Comparison of ENCODE assay signal across 8 mouse cellular contexts in the genomic region with DNA sequence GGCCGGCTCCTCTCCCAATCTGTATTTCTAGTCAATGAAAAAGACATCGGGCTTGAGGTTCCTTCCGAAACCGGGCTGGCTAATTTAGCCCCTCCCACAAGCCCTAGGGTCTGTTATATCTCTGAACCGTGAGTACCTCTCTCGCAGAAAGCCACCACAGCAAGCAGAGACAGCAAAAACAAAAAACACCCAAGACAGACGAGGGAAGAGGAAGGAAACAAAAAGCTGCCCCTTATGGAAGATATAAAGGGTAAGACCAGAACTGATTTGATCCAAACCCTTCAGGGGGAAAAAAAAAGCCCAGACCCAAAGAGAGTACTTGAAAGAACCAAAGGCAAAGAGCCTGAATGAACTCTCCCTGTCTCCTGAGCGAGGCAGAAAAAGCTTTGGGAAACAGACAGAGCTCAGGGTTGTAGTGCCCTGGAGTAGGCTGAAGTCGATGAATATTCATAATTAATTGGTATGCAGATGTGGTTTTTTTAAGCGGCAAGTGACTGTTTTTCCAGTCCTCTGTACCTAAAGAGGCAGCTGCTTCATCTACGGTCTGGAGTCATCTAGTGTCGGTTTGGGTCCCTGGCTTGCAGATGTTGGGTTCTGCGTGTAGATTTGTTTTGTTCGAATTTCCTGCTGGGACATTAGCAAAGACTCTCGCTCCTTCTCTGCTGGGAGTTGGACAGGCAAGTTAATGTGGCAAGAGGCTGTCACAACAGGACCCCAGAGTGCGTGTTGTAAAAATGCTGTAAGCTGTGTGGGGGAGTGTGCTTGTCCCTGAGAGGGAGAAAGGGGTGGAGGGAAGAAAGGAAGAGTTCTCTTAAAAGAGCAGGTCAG. TPM values are rescaled to one million over a fixed set of nuclear protein-coding genes. Genes with fewer than 3 reads are reported as not detected.
DNase-seq lines count a peak whose midpoint lies in the region; ATAC-seq and TF ChIP-seq lines count a peak whose summit lies in the region.

No protein-coding gene starts in this region.

- TF ChIP-seq CTCF in cerebellum, adult 2 months (IDR thresholded peaks at IDR 0.05; ENCODE audit: borderline replicate concordance, insufficient read depth, low read depth, low read length) = no peak

- no peaks in the 10 kb centered on the region for H3K4me1 ChIP-seq in cerebellum, adult 2 months (ENCODE audit: control insufficient read depth, insufficient read depth, low read length)
- H3K4me1 ChIP-seq in embryonic facial prominence, embryonic 14.5 days (ENCODE audit: control insufficient read depth, insufficient read depth, low read length) = peaks cover 19% of the 10 kb centered on the region
- H3K4me1 ChIP-seq in limb, embryonic 13.5 days = peaks cover 28% of the 10 kb centered on the region
- peaks cover 29% of the 10 kb centered on the region for H3K4me1 ChIP-seq in midbrain, embryonic 13.5 days (replicated peaks)

- peaks cover 2% of the 10 kb centered on the region; the same call in 1 of the 2 replicates for H3K27me3 ChIP-seq in cerebellum, adult 2 months (ENCODE audit: control insufficient read depth, insufficient read depth, low read length)
- H3K27me3 ChIP-seq in embryonic facial prominence, embryonic 14.5 days (replicated peaks; ENCODE audit: control insufficient read depth, insufficient read depth, low read length) = no peaks in the 10 kb centered on the region
- peaks cover 12% of the 10 kb centered on the region; the same call in 1 of the 2 replicates for H3K27me3 ChIP-seq in limb, embryonic 13.5 days
- no peaks in the 10 kb centered on the region for H3K27me3 ChIP-seq in midbrain, embryonic 13.5 days

- H3K27ac ChIP-seq in cerebellum, adult 2 months (ENCODE audit: insufficient read depth, low read length) = peak overlapping the region; percentile 23; the same call in 1 of the 2 replicates
- peak overlapping the region; percentile 35 for H3K27ac ChIP-seq in embryonic facial prominence, embryonic 14.5 days (replicated peaks; ENCODE audit: low read depth, low read length)
- peak overlapping the region; percentile 28; the same call in 1 of the 2 replicates for H3K27ac ChIP-seq in limb, embryonic 13.5 days
- peak overlapping the region; percentile 80 for H3K27ac ChIP-seq in midbrain, embryonic 13.5 days

- peak overlapping the region; percentile 32 for H3K4me3 ChIP-seq in cerebellum, adult 2 months (replicated peaks; ENCODE audit: insufficient read depth, low read depth, low read length)
- peak overlapping the region; percentile 32 for H3K4me3 ChIP-seq in embryonic facial prominence, embryonic 14.5 days (ENCODE audit: low read depth, low read length)
- peak overlapping the region; percentile 39 for H3K4me3 ChIP-seq in limb, embryonic 13.5 days
- peak overlapping the region; percentile 35 for H3K4me3 ChIP-seq in midbrain, embryonic 13.5 days (replicated peaks)

- H3K9me3 ChIP-seq in embryonic facial prominence, embryonic 14.5 days (ENCODE audit: control insufficient read depth, low read length) = no peaks in the 10 kb centered on the region
- no peaks in the 10 kb centered on the region for H3K9me3 ChIP-seq in limb, embryonic 13.5 days
- H3K9me3 ChIP-seq in midbrain, embryonic 13.5 days = no peaks in the 10 kb centered on the region

- 2% methylated on average over 16 of the region's 16 CpGs for WGBS in cerebellum, adult 2 months
- WGBS in embryonic facial prominence, embryonic 14.5 days = 2% methylated on average over 16 of the region's 16 CpGs
- WGBS in limb, embryonic 13.5 days = under 1% methylated on average over 16 of the region's 16 CpGs
- WGBS in midbrain, embryonic 13.5 days = under 1% methylated on average over 16 of the region's 16 CpGs

- TF ChIP-seq POLR2A in cerebellum, adult 2 months (IDR thresholded peaks at IDR 0.05; ENCODE audit: borderline replicate concordance, insufficient read depth, low read length) = no peak

- DNase-seq in cerebellum, adult 2 months = no peak
- DNase-seq in cerebellum, adult 11 months = no peak
- DNase-seq in B cell, adult 2 months = peak; percentile 37 to 43
- DNase-seq in embryonic facial prominence, embryonic 14.5 days (ENCODE audit: low spot score) = peak; percentile 43
- DNase-seq in heart, postnatal 4 days = peak; percentile 30
- DNase-seq in Muller cell, postnatal 12 days (ENCODE audit: inconsistent ontology term) = no peak

- H3K9ac ChIP-seq in embryonic facial prominence, embryonic 14.5 days (ENCODE audit: low read depth, low read length) = peak overlapping the region; percentile 57
- peak overlapping the region; percentile 63 for H3K9ac ChIP-seq in limb, embryonic 13.5 days
- H3K9ac ChIP-seq in midbrain, embryonic 13.5 days (replicated peaks) = peak overlapping the region; percentile 64

- H3K36me3 ChIP-seq in embryonic facial prominence, embryonic 14.5 days (ENCODE audit: control insufficient read depth, insufficient read depth, low read length) = no peaks in the 10 kb centered on the region
- no peaks in the 10 kb centered on the region for H3K36me3 ChIP-seq in limb, embryonic 13.5 days
- no peaks in the 10 kb centered on the region for H3K36me3 ChIP-seq in midbrain, embryonic 13.5 days

- peak overlapping the region; percentile 55 for H3K4me2 ChIP-seq in embryonic facial prominence, embryonic 14.5 days (ENCODE audit: low read depth, low read length)
- peak overlapping the region; percentile 66 for H3K4me2 ChIP-seq in limb, embryonic 13.5 days (replicated peaks)
- peak overlapping the region; percentile 59 for H3K4me2 ChIP-seq in midbrain, embryonic 13.5 days (replicated peaks)

- peak; percentile 41; the same call in 1 of the 2 replicates for ATAC-seq in embryonic facial prominence, embryonic 14.5 days (ENCODE audit: low read depth)
- ATAC-seq in limb, embryonic 13.5 days (ENCODE audit: low FRiP score, low read depth) = no peak; the same call in 1 of the 2 replicates
- peak; percentile 84 for ATAC-seq in midbrain, embryonic 13.5 days

RNA-seq across cellular contexts. Expression of a gene that starts 47.7 kb away (rescaled TPM):
- 7.5 and 12.0 TPM in 2 replicates for polyA plus RNA-seq in cerebellum, adult 2 months (2012; rRNA removed)
- 15.7 and 18.3 TPM in 2 replicates for polyA plus RNA-seq in embryonic facial prominence, embryonic 14.5 days (2014; fragmentation: Nextera tagmentation; extraction: Ambion mirVana)
- 10 to 100 TPM; 32.3 to 33.3 TPM for total RNA-seq in heart, postnatal 4 days (2021)
- polyA plus RNA-seq in limb, embryonic 13.5 days (2015; fragmentation: Nextera tagmentation; extraction: Ambion mirVana) = 5.5 and 7.0 TPM in 2 replicates
- polyA plus RNA-seq in midbrain, embryonic 13.5 days (2015; fragmentation: Nextera tagmentation; extraction: Ambion mirVana) = 7.9 and 9.8 TPM in 2 replicates

RNA-seq across cellular contexts. Expression of a gene that starts 47.8 kb away (rescaled TPM):
- polyA plus RNA-seq in cerebellum, adult 2 months (2012; rRNA removed) = 16.4 and 18.9 TPM in 2 replicates
- polyA plus RNA-seq in embryonic facial prominence, embryonic 14.5 days (2014; fragmentation: Nextera tagmentation; extraction: Ambion mirVana) = 10.5 and 11.6 TPM in 2 replicates
- 1 to 10 TPM; 7.3 to 7.8 TPM for total RNA-seq in heart, postnatal 4 days (2021)
- polyA plus RNA-seq in limb, embryonic 13.5 days (2015; fragmentation: Nextera tagmentation; extraction: Ambion mirVana) = 13.4 and 14.6 TPM in 2 replicates
- 12.1 and 13.6 TPM in 2 replicates for polyA plus RNA-seq in midbrain, embryonic 13.5 days (2015; fragmentation: Nextera tagmentation; extraction: Ambion mirVana)

Comparison
In these comparisons a context has a peak if more than half of its experiments do, and no peak if none do; other contexts are left out.
1. DNase-seq: peak in B cell, adult 2 months (2 of 2), embryonic facial prominence, embryonic 14.5 days (single experiment) and heart, postnatal 4 days (single experiment); none in cerebellum, adult 2 months (0 of 2), cerebellum, adult 11 months (single experiment) and Muller cell, postnatal 12 days (single experiment).
2. H3K27ac ChIP-seq: peak in every context shown above with its lines; median percentile 80 in midbrain, embryonic 13.5 days; 35 in embryonic facial prominence, embryonic 14.5 days; 28 in limb, embryonic 13.5 days; 23 in cerebellum, adult 2 months.
3. Peak in every context shown above with its lines, with median percentiles within 50 percentile points of each other: H3K4me3 ChIP-seq, H3K4me2 ChIP-seq and H3K9ac ChIP-seq.